Mouse (Mus musculus): Measurements from ENCODE around the gene Pdzrn4. TPM values are rescaled to one million over a fixed set of nuclear protein-coding genes. Genes with fewer than 3 reads are reported as not detected.

The Pdzrn4 gene
- polyA plus RNA-seq, 1 experiment from 2014 or later = 14.4 TPM

DNA sequence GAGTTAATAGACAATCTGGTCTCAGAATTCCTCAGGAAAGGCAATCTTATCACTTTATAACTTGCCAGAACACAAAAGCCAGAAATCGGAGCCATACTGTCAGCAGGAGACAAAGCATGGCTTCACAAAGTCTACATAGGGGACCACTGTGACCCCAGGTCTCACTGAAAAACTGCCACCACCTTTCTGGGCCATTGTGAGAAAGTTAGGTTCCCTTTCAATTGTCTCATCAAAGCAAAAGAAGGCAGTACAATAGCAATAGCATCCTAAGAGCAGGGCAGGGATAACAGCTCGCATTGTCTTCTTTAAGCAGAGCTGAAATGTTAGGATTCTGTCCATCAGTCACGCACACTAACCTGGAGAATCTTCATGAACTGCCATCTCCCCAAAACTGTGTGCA lies 216.5 kb downstream of the Pdzrn4 start:
- 68% methylated on average over 3 of the region's 3 CpGs for WGBS
- no peaks in the 10 kb centered on the region for H3K9me3 ChIP-seq (ENCODE audit: control insufficient read depth, low read length)

DNA sequence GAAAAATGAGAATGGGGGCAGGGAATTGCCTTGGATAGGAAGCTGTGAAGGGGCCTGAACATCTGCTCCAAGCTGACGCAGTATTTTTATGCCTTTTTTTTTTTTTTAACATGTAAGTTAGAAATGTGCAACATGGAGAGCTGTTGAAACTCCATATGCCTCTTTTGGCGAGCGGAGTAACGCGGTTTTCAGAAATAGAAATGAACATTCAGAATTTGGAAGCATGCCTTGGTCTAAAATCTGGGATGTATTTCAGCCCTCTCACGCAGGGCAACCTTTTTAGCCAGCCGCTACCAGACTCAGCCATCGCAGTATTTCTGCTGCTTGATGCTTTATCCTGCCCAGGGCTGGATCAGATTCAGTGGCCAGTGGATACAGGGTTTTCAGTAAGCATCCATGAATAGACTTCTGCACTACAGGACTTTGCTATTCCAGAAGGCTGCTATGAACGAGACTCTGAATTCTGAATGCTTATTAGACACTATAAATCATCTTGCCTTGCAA lies 225.1 kb downstream of the Pdzrn4 start:
- Histone ChIP-seq H3K4me1 (ENCODE audit: control insufficient read depth, insufficient read depth, low read length) (no peaks in the 10 kb centered on the region), H3K27ac (ENCODE audit: low read depth, low read length) (no peak overlapping the region), H3K4me3 (ENCODE audit: low read depth, low read length) (no peak overlapping the region), H3K4me2 (ENCODE audit: low read depth) (no peak overlapping the region), H3K27me3 (ENCODE audit: control insufficient read depth, insufficient read depth, low read length) (no peaks in the 10 kb centered on the region), H3K9me3 (ENCODE audit: control insufficient read depth, low read length) (no peaks in the 10 kb centered on the region), H3K36me3 (ENCODE audit: control insufficient read depth, insufficient read depth, low read length) (no peaks in the 10 kb centered on the region), H3K9ac (ENCODE audit: low read length) (no peak overlapping the region)
- ATAC-seq (ENCODE audit: insufficient read depth, low FRiP score, low TSS enrichment) (no peak), DNase-seq (ENCODE audit: low spot score) (no peak)
- 84% methylated on average over 9 of the region's 9 CpGs for WGBS

More for the DNA sequence above, 216.5 kb downstream of the Pdzrn4 start:
- no peak overlapping the region for H3K9ac ChIP-seq (ENCODE audit: low read length)
- no peaks in the 10 kb centered on the region for H3K27me3 ChIP-seq (ENCODE audit: control insufficient read depth, insufficient read depth, low read length)
- DNase-seq (ENCODE audit: low spot score) (no peak), ATAC-seq (ENCODE audit: insufficient read depth, low FRiP score, low TSS enrichment) (no peak)
- H3K36me3 ChIP-seq (ENCODE audit: control insufficient read depth, insufficient read depth, low read length) = no peaks in the 10 kb centered on the region
- H3K4me1 ChIP-seq (ENCODE audit: control insufficient read depth, insufficient read depth, low read length) = no peaks in the 10 kb centered on the region
- no peak overlapping the region for H3K4me3 ChIP-seq (ENCODE audit: low read depth, low read length)
- no peak overlapping the region for H3K27ac ChIP-seq (ENCODE audit: low read depth, low read length)
- H3K4me2 ChIP-seq (ENCODE audit: low read depth) = no peak overlapping the region

DNA sequence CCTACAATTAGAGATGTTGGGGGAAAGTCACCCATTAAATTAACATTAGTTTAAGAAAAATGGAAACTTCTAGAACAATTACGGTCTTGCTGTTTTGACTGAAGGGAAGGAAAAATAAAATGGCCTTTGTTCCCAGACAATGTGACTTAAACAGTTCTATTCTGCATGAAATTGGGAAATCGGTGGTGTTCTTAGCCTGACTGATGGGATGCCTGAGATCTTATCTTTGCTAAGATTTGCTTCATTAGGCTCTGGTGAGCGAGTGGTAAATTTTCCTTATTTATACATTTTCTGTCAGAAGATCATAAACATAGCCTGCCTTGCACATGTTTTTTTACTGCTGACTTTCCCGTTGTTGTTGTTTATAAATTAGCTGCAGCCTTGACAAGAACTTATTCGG lies 225.6 kb downstream of the Pdzrn4 start:
- 69% methylated on average over 5 of the region's 5 CpGs for WGBS
- ATAC-seq (ENCODE audit: insufficient read depth, low FRiP score, low TSS enrichment) (no peak), DNase-seq (ENCODE audit: low spot score) (no peak)
- no peaks in the 10 kb centered on the region for H3K9me3 ChIP-seq (ENCODE audit: control insufficient read depth, low read length)
- H3K4me3 ChIP-seq (ENCODE audit: low read depth, low read length) = no peak overlapping the region
- H3K4me1 ChIP-seq (ENCODE audit: control insufficient read depth, insufficient read depth, low read length) = no peaks in the 10 kb centered on the region
- no peak overlapping the region for H3K9ac ChIP-seq (ENCODE audit: low read length)
- H3K36me3 ChIP-seq (ENCODE audit: control insufficient read depth, insufficient read depth, low read length) = no peaks in the 10 kb centered on the region
- H3K27me3 ChIP-seq (ENCODE audit: control insufficient read depth, insufficient read depth, low read length) = no peaks in the 10 kb centered on the region
- H3K27ac ChIP-seq (ENCODE audit: low read depth, low read length) = no peak overlapping the region
- no peak overlapping the region for H3K4me2 ChIP-seq (ENCODE audit: low read depth)

DNA sequence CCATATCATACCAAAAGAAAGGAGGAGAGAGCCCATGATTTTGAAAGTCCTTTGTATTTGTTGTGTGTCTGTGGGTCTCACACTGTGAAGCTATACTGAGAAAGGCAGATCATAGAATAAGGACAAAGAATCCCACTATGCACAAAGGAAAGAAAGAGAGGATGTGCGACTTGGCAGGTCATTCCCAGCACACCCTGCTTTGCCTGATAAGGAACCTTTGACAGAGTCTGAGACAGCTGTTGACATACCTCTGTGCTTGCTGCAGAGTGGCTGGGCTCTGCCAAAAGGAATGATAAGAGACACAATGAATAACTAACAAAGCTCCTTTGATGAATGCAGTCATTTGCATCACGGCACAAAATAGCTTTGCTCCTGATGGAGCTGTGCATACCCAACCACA lies 232.5 kb downstream of the Pdzrn4 start:
- 0 out of 2 replicates have a peak, but pooled peaks cover 3% of the 10 kb centered on the region for H3K4me1 ChIP-seq (ENCODE audit: control insufficient read depth, insufficient read depth, low read length)
- no peaks in the 10 kb centered on the region for H3K9me3 ChIP-seq (ENCODE audit: control insufficient read depth, low read length)
- no peak for ATAC-seq (ENCODE audit: insufficient read depth, low FRiP score, low TSS enrichment)
- no peak overlapping the region for H3K27ac ChIP-seq (ENCODE audit: low read depth, low read length)
- WGBS = 55% methylated on average over 2 of the region's 2 CpGs
- H3K4me3 ChIP-seq (ENCODE audit: low read depth, low read length) = no peak overlapping the region
- H3K36me3 ChIP-seq (ENCODE audit: control insufficient read depth, insufficient read depth, low read length) = no peaks in the 10 kb centered on the region
- H3K4me2 ChIP-seq (ENCODE audit: low read depth) = no peak overlapping the region
- no peak for DNase-seq (ENCODE audit: low spot score)
- no peaks in the 10 kb centered on the region for H3K27me3 ChIP-seq (ENCODE audit: control insufficient read depth, insufficient read depth, low read length)
- no peak overlapping the region for H3K9ac ChIP-seq (ENCODE audit: low read length)

DNA sequence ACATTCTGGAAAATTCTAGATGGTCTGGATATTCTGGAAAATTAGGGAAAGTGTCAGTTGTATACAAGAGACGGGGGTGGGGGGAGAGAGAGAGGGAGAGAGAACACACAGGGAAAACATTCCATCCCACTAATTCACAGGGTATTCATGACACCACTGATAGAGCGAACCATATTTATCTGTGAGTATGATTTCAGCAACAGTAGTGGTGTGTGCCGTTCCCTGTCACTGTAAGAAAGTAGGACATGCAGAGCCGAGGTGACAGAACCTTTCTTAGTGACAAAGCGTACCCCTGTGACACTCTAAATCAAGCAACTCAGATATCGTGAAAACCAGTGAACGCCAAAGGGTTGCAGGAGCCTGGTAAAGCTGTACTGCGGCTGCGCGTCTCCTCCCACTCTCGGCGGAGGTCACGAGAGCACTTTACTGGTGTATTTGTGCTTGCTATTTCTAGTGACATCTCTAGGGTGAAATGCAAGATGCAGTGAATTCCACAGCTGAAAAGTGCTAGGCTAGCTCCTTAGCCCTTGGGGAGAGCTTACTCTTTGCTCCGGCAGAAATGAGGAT lies 237.4 kb downstream of the Pdzrn4 start:
- Histone ChIP-seq H3K4me1 (ENCODE audit: control insufficient read depth, insufficient read depth, low read length) (0 out of 2 replicates have a peak, but pooled peaks cover 3% of the 10 kb centered on the region), H3K36me3 (ENCODE audit: control insufficient read depth, insufficient read depth, low read length) (no peaks in the 10 kb centered on the region), H3K9ac (ENCODE audit: low read length) (no peak overlapping the region), H3K4me3 (ENCODE audit: low read depth, low read length) (no peak overlapping the region), H3K9me3 (ENCODE audit: control insufficient read depth, low read length) (no peaks in the 10 kb centered on the region), H3K27me3 (ENCODE audit: control insufficient read depth, insufficient read depth, low read length) (no peaks in the 10 kb centered on the region), H3K27ac (ENCODE audit: low read depth, low read length) (no peak overlapping the region), H3K4me2 (ENCODE audit: low read depth) (no peak overlapping the region)
- no peak for DNase-seq (ENCODE audit: low spot score)
- 89% methylated on average over 14 of the region's 14 CpGs for WGBS
- no peak for ATAC-seq (ENCODE audit: insufficient read depth, low FRiP score, low TSS enrichment)

DNA sequence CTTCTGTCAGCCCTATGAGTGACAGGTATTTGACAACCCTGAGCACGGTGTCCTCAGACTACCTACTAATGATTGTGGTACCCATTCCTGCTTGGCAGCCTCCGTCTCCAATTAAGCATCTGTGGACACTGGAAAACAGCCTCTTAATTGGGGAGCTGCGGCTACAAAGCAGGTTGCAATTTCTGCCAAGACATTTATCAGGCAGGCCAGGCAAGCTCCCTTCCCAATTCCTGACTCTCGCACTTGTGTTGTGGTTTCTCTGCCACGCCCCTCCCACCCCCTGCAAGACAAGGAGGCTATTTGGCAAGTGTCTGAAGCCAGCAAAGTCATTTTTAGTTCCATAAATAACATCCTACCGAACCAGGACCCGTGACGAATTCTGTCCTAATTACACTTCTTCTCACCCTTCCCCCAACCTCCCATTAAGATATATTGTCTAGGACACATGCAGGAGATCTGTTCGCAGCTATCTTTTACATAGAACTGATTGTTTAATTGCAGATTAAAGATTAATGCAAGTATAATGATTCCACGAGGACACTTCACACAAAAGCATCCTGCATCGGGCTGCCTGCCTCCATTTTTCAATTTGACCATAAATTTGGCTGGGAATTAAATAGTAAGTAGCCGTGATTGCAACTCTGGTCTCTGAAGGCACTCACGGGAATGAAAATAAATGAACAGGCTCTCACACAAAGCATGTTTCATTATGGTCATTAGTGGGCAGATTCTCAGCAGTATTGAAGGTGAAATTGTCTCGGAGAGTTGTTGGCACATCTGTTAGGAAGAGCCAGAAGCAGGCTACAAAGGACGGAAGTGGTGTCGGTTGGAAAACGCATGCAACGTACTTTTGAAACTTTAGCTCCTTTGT lies 243.8 kb downstream of the Pdzrn4 start:
- Histone ChIP-seq H3K4me3 (ENCODE audit: low read depth, low read length) (no peak overlapping the region), H3K4me1 (ENCODE audit: control insufficient read depth, insufficient read depth, low read length) (no peaks in the 10 kb centered on the region), H3K27ac (ENCODE audit: low read depth, low read length) (no peak overlapping the region), H3K27me3 (ENCODE audit: control insufficient read depth, insufficient read depth, low read length) (no peaks in the 10 kb centered on the region), H3K9ac (ENCODE audit: low read length) (no peak overlapping the region), H3K4me2 (ENCODE audit: low read depth) (no peak overlapping the region), H3K9me3 (ENCODE audit: control insufficient read depth, low read length) (no peaks in the 10 kb centered on the region), H3K36me3 (ENCODE audit: control insufficient read depth, insufficient read depth, low read length) (no peaks in the 10 kb centered on the region)
- ATAC-seq (ENCODE audit: insufficient read depth, low FRiP score, low TSS enrichment) (peak; percentile 78), DNase-seq (ENCODE audit: low spot score) (peak; percentile 41)
- 54% methylated on average over 18 of the region's 18 CpGs for WGBS

DNA sequence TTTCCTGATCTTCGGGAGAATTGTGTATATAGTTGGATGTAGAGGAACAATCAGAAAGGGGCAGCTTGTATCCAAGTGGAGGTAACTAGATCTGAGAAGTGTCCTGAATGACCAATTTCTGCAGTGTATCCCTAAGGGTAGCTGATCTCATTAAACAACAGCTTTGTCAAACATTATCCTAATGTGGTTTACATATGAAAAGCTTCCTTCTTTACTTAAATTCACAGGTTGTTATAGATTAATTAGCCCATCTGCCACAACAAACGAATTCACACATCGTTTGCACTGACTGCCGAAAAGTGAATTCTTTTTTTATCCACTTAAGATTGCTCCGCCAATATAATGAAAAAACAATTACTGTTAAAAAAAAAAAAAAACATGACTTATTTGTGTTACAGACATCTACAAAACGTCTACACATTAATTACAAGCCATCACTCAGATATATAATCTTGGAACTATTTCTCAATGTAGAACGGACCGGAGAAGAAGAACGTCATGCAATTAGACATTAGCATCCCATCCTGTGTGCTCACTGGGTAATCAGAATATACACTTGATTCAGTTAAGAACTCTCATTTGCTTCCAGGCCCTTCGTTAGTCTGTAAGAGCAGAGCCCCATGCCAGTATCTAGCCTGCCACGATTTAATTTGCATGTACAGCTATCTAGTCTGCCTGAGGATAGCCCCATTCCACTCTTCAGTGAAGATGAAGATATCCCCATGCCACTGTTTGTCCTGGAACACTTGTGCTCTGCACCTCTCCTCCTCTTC lies 274.8 kb downstream of the Pdzrn4 start:
- no peaks in the 10 kb centered on the region for H3K9me3 ChIP-seq (ENCODE audit: control insufficient read depth, low read length)
- no peak overlapping the region for H3K27ac ChIP-seq (ENCODE audit: low read depth, low read length)
- H3K4me2 ChIP-seq (ENCODE audit: low read depth) = no peak overlapping the region
- H3K36me3 ChIP-seq (ENCODE audit: control insufficient read depth, insufficient read depth, low read length) = no peaks in the 10 kb centered on the region
- no peak overlapping the region for H3K9ac ChIP-seq (ENCODE audit: low read length)
- no peak for DNase-seq (ENCODE audit: low spot score)
- no peak for ATAC-seq (ENCODE audit: insufficient read depth, low FRiP score, low TSS enrichment)
- WGBS = 87% methylated on average over 11 of the region's 11 CpGs
- no peak overlapping the region for H3K4me3 ChIP-seq (ENCODE audit: low read depth, low read length)
- no peaks in the 10 kb centered on the region for H3K27me3 ChIP-seq (ENCODE audit: control insufficient read depth, insufficient read depth, low read length)
- H3K4me1 ChIP-seq (ENCODE audit: control insufficient read depth, insufficient read depth, low read length) = no peaks in the 10 kb centered on the region

DNA sequence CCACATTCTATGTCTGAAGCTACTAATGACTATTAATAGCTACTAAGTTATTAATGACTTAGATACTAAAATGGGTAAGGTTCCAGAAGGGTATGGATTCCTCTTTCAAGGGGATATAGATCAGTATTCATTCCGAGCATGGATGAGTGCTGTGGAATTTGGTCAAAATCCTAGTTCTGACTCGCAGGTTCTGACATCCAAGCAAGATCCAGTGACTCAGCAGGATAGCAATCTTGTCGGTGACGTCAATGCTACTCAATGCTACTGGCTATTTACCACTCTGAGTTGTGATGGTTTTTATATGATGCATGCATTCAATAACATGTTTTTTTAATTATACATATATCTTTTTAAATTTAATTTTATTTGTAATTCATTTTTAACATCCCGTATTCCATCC lies 279.4 kb downstream of the Pdzrn4 start:
- no peaks in the 10 kb centered on the region for H3K27me3 ChIP-seq (ENCODE audit: control insufficient read depth, insufficient read depth, low read length)
- no peak for DNase-seq (ENCODE audit: low spot score)
- no peaks in the 10 kb centered on the region for H3K4me1 ChIP-seq (ENCODE audit: control insufficient read depth, insufficient read depth, low read length)
- H3K9ac ChIP-seq (ENCODE audit: low read length) = no peak overlapping the region
- no peaks in the 10 kb centered on the region for H3K9me3 ChIP-seq (ENCODE audit: control insufficient read depth, low read length)
- H3K4me2 ChIP-seq (ENCODE audit: low read depth) = no peak overlapping the region
- 84% methylated on average over 5 of the region's 5 CpGs for WGBS
- no peak overlapping the region for H3K27ac ChIP-seq (ENCODE audit: low read depth, low read length)
- H3K36me3 ChIP-seq (ENCODE audit: control insufficient read depth, insufficient read depth, low read length) = no peaks in the 10 kb centered on the region
- ATAC-seq (ENCODE audit: insufficient read depth, low FRiP score, low TSS enrichment) = no peak
- H3K4me3 ChIP-seq (ENCODE audit: low read depth, low read length) = no peak overlapping the region

Data from neural tube, embryonic 11.5 days (tissue).